Mouse (Mus musculus): Measurements from ENCODE around the gene Myog. TPM values are rescaled to one million over a fixed set of nuclear protein-coding genes. Genes with fewer than 3 reads are reported as not detected.

Myog gene
- total RNA-seq, 2 experiments from 2014 or later, result 16.2 to 26.0 TPM

DNA sequence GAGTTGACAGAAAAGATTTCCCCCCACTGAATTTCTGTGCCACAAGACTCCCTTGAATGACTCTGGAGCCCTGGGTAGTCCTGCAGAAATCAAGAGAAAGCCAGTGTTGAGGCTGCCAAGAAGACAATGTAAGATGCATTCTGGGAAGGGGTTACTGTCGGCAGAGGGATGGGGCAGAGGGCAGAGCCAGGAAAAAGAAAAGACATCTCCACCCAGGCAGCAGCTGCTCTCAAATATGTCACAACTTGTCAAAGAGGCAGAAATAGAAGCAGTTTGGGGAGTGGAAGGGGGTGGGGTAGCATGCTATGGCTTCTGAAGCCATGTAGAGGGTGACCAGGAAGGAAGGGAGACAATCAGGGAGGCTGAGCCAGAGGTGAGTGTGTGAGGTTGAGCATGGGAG, 6.7 kb upstream of the Myog start:
- DNase-seq, result no peak

DNA sequence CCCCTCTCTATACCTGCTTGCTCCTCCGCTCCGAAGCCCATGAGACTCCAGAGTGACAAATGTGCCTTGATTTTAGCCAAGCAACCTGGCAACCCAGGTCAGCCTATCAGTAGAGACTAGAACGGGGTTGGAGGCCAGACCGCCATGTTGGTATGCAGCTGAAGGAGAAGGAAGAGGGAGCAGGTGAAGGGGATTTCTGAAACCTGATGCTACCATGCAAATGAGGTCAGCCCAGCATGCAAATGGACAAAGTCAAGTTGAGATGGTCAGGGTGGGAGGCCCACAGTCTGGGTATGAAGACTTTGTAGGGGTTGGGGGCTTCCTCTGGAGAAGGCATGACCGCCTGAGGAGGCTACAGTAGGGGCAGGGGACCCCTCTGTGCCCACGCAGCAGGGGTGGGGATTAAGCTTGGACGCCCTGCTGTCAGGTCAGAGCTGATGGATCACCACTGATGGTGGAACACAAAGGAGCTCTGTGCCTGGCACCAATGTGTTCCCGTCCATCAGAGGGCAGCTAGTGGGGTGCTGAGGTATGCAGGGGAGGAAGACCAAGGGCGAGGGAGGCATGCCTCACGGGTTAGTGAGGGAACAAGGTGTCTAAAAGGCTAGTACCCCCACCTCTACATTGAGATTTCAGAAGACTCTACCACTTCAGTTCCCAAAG, 4.2 kb upstream of the Myog start:
- DNase-seq, result no peak

DNA sequence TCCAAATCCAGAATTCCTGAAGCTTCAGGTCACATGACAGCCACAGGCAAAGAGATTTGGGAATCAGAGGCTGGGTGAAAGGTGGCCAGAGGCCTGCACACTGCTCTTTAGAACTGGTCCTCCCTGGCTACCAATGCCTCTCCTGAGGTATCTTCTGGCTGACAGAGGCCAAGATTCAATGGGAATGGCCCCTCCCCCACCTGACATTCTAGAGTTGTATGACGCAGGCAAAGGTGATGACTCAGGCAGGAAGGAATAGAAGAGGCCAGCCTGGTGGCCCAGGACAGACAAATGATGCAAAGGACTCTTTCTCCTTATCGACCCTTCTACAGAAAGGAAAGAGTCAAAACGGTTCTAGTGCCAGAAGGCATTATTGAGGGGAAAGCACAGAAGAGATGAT, 1.6 kb upstream of the Myog start:
- no peak for DNase-seq

DNA sequence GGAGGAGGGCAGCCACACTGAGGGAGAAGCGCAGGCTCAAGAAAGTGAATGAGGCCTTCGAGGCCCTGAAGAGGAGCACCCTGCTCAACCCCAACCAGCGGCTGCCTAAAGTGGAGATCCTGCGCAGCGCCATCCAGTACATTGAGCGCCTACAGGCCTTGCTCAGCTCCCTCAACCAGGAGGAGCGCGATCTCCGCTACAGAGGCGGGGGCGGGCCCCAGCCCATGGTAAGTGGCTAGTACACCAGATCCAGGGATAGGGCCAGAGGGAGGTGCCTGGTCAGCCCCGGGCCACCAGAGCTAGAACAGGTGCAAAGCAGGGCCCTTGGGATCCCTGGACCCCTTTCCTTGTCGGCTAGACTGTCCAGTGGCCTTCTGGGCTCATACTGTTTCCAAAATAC, 511 bp downstream of the Myog start:
- DNase-seq, result peak; percentile 52

DNA sequence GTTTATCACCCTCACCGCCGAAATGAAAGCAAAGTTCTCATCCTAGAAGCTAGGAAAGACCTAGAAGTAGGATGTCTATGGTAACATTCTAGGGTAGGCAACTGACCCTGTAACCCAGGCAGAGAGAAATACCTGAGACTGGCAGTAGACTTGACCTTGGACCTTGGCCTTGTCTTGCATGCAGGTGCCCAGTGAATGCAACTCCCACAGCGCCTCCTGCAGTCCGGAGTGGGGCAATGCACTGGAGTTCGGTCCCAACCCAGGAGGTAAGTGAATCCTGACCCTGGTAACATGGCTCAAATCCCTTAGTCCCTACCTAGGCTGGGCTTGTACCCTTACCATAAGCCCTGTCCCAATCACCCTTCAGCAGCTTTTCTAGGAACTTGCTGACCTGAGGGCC, 1.1 kb downstream of the Myog start:
- DNase-seq, result peak; percentile 50

DNA sequence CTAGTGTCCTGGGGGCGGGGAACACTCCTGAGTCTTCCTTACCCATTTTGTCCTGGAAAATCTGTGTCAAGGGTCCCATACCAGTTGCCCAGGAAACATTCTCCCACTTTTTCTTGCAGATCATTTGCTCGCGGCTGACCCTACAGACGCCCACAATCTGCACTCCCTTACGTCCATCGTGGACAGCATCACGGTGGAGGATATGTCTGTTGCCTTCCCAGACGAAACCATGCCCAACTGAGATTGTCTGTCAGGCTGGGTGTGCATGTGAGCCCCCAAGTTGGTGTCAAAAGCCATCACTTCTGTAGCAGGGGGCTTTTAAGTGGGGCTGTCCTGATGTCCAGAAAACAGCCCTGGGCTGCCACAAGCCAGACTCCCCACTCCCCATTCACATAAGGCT, 1.8 kb downstream of the Myog start:
- no peak for DNase-seq

DNA sequence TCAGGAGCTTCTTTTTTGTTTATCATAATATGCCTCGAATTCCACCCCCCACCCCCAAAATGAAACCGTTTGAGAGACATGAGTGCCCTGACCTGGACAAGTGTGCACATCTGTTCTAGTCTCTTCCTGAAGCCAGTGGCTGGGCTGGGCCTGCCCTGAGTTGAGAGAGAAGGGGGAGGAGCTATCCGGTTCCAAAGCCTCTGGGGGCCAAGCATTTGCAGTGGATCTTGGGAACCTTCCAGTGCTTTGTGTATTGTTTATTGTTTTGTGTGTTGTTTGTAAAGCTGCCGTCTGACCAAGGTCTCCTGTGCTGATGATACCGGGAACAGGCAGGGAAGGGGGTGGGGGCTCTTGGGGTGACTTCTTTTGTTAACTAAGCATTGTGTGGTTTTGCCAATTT, 2.3 kb downstream of the Myog start:
- peak; percentile 55 for DNase-seq

DNA sequence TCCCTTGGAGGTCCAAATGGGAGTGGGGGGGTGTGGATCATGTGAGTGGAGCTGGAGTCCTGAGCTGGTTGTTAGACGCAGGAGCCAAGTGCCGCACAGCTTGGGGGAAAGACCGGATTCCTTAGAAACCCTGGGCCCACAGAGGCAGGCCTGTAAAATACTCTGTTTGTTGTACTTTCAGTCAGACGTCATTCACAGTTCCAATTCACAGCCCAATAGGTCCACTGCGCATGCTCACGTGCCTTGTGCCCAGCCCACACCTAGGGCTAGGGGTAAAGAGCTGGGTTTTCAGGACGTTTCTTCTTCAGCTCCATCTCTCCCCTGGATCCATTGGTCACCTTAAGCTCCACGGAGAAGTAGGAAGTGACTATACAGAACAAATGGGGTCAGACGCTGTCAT, 2.8 kb downstream of the Myog start:
- DNase-seq, result no peak

DNA sequence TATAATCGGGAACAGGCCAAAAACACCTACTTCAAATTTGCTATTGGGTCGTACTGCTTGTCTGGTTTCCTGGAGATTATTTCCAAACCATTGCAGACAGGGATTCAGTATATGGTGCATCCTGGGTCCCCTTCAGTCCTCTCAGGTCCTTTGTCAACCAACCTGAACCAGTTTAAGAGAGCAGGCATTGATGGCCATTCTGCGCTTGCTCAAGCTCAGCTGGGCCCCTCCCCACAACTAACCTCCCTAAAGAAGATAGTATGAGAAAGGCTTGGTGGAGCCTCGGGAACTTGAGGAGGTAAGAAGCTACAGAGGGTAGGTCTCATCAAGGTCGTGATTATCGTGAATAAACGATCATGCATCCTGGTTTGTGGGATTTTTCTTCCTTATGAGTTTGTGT, 3.5 kb downstream of the Myog start:
- no peak for DNase-seq

DNA sequence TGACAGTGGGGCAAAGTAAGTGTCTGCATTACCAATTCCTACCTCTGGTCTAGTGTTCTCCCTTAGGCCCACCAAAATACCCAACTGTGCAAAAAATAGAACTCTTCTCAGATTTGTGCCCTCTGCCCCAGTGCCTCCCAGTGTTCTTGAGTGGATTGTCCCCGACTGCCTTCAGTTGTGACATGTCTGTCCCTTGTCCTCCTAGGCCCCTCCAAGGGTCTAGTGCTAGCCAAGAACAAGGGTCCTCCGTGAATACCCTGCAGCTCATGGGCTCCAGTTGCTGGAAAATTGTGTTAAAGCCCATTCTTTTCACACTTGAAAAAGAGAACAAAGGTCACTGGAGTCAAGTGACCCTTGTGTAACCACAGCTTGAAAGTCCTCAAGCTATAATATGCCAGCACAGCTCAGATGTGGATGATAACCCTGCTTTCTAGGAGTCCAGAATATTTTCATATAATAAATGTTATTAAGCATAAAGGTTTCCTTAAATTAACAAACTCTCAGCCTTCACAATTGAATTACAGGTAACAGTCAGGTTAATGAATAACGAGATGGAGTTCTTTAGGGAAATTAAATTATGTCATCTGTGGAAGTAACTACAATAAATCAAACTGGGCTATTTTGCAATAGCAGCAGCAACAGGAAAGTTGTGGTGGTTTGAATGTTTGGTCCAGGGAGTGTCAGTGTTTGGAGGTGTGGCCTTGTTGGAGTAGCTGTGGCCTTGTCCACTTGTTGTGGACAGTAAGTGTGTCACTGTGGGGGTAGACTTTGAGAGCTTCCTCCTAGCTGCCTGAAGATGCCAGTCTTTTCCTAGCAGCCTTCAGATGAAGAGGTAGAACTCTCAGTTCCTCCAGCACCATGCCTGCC, 4.2 kb downstream of the Myog start:
- DNase-seq, result no peak

DNA sequence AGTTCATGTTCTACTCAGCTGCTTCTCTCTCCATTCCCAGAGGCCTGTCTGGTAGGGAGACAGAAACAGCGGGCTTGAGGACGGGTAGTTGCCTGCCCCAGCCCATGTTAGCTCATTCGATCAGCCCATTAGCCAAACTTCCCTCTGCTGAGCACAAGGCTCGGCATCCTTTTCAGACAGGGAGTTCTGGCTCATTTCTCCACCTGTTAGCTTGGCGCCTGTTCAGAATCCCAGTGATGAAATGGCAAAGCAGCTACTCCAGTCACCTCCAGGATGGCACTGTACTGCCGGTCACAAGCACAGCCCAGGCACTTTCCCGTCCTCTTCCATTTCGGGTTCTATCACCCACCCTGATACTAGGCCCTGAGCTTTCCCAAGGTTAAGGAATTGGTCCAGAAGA, 7.5 kb downstream of the Myog start:
- no peak for DNase-seq

DNA sequence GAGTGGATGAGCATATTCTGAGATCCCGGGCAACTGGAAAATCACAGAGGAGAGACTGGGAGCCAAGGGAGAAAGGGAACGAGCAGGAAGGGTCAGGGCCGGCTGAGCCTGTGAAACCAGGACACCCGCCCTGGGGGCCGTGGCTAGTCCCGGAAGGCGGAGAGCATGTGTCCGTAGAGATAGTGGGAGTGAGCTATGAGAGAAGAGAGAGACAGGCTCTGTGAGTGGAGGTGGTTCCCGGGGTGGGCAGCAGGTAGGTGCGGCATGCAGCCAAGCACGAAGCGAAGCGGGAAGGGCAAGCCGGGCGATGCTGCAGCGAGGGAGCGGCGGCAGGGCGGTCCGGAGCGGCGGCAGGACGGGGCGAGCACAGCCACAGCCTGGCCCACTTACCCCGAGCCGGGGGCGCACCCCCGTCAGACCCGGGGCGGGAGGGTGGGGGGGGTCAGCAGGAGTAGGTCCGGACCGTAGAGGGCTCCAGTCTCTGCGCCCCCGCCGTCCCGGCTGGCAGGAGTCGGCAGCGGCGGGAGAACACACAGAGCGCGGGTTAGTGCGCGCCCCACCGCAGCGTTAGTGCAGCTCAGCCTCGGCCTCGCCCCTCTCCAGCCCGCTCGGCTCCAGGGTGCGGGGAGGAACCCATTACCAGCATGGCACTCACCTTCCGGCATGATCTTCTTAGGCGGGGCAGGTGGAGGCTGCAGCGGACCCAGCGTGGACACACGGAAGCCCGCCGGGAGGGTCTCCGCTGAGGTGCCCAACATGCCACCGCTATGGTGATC, 9.0 kb downstream of the Myog start:
- peak; percentile 45 for DNase-seq

DNA sequence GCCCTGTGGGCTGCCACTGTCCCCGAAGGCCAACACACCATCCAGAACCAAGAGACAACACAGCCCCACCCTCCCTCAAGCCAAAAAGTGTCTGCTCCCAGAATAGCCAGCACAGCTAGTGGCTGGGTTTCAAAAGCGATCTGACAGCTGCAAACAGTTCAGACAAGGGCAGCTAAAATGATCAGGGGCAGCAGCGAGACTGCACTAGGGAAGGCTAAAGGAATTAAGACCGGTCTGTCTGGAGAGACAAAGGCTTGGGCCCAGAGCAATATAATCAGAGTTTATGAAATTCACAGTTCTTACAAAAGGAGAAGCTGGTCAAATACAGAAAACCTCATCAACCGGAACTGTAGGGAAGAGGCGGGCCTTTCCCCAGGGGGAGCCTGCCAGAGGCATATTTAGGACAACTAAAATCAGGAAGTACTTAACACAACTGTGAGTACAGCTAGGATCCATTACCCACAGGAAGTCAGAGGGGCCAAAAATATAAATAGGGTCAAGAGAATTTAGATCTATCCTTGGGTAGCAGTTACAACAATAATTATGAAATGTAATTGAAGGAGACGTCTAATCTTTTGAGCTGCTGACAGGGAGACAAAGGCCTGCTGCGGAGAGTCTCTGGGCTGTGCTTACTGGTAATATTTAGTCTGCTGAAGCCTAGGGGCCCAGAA, 12.9 kb downstream of the Myog start:
- DNase-seq, result peak; percentile 87

DNA sequence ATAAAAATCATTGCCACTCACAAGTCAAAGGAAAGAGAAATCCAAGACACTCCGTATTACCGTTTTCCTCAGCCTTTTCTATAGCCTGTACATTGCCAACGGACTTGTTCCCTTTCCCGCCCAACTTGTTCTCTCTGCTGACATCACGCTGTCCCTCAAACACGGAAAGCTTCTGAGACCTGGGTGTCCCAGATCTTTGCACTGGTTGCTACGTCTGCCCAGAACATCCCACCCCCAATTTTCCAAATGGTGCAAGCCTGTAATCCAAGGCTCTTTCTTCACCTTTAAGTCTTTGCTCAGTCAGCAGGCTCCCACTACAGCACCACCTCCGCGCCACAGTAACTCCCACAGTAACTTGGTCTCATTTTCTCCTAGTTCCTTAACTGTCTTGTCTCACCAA, 15.2 kb downstream of the Myog start:
- no peak for DNase-seq

DNA sequence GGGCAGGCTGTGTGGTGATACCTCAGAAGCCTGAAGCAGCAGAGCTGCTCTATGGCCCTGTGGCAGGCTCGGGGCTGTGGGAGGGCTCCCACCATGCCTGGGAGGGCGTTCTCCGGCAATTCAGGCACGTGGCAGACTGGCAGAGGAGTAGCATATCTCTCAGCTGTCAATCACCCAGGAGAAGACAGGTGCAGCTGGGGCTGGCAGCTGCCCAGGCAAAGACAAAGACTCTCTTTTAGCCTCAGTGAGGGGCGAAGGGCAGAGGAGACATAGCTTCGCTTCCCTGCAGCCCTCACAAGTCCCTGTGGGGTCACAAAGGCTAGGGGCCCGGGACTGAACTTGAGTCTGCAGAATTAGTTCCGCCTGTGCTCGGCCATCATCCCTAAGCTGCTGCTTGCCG, 17.6 kb downstream of the Myog start:
- no peak for DNase-seq

DNA sequence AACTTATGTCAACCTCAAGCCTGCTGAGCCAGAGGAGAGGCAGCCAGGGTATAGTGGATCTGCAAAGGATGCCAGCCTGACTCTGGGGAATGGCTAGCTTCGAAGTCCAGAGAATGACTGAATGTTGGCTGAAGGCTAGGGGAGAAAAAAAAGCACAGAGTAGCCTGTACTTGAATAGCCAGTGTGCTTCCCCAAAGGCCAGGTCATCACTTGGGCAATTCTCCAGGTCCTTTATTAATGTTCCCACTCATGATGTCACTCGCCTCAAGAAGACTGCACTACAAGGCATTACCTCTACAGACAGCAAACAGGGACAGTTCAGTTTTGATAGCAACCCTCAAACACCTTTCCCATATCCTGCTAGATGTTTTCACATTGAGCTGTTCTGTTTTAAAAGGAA, 20.5 kb downstream of the Myog start:
- DNase-seq, result no peak

DNA sequence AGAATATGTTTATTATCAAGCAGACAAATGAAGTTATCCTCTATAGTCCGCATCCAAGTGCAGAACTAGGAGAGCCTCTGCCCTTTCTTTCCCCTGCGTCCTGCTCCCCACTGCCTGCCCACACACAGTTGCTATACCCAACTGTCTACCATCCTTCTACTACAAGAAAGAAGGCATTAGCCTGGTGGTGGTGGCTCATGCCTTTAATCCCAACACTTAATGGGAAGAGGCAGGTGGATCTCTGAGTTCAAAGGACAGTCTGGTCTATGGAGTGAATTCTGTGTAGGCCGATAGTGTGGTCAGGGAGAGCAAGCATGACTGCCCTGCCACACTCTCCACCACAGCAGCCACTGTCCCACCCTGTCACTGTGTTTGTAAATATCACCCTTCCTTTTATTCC, 20.9 kb downstream of the Myog start:
- no peak for DNase-seq

DNA sequence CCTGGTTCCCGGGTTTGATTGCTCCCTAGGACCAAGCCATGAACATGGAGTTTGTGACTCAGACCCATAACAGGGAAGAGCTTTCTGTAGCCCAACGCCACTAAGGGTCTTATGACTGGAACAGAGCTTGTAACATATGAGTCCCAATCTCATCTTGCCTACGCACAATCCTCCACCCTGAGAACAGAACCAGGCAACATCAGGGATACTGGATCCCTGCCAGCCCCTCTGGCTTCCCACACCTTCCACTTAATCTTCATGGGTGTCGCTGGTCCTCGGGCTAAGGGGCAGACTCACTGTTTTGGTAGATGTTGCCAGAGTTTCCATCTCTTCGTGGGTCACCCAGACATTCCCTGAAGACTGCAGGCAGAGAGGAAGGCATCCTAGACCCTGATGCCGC, 22.0 kb downstream of the Myog start:
- DNase-seq, result no peak

DNA sequence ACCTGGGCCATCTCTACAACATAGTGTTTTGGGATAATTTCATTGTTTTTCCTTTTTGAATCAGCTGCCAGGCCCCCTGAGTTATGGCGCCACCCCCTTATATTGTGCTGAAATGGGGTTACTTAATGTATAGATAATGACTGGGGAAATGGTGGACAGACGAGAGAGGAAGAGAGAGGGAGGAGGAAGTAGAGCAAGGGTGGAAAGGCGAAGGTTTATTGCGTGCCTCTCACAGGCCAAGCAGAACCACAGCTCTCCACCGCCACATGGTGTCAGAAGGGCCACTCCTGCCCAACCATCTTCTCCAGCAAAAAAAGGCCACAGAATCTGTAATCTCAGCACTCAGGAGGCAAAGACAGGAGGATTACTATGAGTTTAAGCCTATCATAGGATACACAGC, 25.4 kb downstream of the Myog start:
- DNase-seq, result no peak

DNA sequence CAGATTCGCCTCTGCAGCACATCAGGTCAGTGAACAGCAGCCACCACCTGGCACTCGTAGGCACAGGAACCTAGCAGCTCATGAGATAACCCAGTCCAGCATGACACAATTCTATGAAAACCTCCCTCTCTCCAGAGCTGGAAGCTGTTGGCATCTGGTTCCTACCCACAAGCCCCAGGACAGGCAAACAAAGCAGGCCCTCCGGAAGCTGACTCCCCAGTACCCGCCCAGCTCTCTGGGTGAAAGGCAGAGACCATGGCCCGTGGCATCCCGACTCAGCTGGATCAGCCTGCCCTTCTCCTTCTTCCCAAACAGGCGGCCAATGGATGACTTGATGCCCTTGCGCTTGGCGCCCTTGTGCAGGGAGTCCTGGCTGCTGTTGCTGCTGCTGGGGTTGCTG, 26.6 kb downstream of the Myog start:
- no peak for DNase-seq

DNA sequence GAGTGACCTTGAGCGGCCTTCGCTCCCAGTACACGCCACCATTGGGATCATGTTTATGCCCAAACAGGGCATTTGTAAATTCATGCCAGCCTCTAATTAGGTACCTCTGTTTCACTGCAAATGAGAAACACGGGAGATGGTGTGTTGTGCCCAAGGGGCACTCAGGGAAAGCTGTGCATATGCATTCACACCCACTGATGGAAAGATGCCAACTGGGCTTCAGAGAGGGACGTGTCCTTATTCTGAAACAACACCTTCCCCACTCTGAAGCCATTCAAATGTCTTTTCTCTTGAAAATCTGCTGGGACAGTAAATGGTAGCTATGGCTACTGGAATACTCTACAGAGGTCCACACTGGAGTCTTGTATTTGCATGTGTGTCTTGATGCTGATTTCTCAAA, 28.5 kb downstream of the Myog start:
- no peak for DNase-seq

DNA sequence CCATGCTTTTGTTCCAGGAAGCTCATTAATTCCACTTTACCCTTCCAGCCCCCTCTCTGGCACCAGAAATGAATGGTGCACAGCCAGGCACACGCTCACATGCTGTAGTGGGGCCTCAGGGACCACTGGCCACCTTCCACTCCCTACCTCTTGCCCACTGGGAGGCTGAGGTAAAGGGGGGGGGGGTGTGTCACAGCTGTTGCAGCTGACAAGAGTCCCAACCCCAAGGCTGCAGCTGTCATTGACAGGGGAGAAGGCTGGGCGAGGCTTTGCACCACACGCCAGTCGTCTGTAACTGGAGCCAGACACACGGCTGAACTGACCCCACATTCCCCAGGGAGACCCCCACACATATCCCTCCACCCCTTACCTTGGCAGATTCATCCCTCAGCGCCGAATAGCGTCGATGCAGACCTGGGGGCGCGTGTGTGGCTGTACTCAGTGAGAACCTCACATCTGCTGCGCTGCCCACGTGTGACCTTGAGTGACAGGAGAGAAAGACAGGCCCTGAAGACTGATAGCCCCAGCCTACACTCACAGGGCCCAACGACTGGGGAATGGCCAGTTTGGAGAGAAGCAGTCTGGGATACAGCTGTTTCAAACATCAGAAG, 31.0 kb downstream of the Myog start:
- DNase-seq, result no peak

Measured in gastrocnemius, postnatal 25 days (tissue).